Mouse (Mus musculus): ENCODE measurements around the gene Gm20422.

Gene Gm20422

GRCm38 (mm10) chr8:69774503-69775148, at the start of gene Gm20422:
Gm20422 (minus strand) TSS chr8:69774886.
- in situ Hi-C loops (cut with MseI, MboI), result no loop called here

- in situ Hi-C loops (cut with MseI, MboI), result no loop called here
Observed at GRCm38 (mm10) chr8:69822386-69823191, 47.9 kb upstream of the Gm20422 start, which contains the start of gene Lpar2. Lpar2 (plus strand) TSS chr8:69822429.

DNA sequence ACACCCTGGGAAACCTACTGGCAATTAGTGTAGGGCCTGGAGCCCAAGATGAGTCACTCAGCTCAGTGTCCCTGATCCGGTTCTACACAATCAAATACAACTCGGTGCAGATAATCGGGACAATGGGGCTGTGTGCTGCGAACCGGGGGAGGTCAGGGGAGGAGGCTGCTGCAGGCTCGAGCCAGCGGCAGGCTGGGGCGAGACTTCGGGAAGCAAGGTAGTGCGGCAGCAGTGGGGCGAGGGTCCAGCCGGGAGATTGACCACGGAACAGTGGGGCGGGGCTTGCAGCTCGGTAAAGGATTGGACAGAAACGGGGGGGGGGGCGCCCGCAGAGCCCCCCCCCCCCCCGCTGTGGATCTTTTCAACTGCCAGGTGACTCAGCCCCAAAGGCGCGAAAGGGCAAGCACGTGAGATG, 47.3 kb upstream of the Gm20422 start:
- in situ Hi-C loops (cut with MseI, MboI), result no loop called here

- in situ Hi-C loops (cut with MseI, MboI), result no loop called here
Observed at GRCm38 (mm10) chr8:69820466-69820865, 45.8 kb upstream of the Gm20422 start.

GRCm38 (mm10) chr8:69815396-69815795, 40.7 kb upstream of the Gm20422 start:
- in situ Hi-C loops (cut with MseI, MboI), result no loop called here

DNA sequence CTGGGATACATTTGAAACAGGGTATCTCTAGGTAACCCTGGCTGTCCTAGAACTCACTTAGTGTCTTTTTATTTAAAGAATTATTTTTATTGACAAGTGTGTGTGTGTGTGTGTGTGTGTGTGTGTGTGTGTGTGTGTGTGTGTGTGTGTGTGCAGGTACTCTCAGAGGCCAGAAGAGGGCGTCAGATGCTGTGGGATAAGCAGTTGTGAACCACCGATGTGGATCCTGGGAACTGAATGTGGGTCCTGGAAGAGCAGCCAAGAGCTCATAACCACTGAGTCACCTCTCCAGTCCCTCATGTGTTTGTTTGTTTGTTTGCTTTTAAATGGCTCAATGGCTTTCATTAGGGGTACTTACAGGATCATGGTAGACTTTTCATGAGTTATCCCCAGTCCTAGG, 40.2 kb upstream of the Gm20422 start:
- in situ Hi-C loops (cut with MseI, MboI), result no loop called here

DNA sequence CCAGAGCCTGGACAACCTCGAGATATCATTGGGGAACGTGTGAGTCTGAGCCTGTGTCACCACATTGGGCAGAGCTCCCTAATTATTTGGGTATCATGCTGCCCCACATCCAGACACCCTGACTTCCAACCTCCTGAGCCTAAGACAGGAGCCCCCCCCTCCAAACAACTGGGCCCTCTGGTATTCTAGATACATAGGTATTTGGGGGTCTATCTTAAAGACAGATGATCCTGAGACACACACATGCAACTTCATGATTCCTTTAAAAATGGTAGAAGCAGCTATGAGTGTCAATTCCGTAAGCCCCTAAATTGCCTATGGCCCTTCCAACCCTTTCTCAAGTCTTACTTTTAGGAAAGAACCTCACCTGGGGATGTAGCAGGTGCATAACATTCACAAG, 35.1 kb upstream of the Gm20422 start:
- in situ Hi-C loops (cut with MseI, MboI), result no loop called here

DNA sequence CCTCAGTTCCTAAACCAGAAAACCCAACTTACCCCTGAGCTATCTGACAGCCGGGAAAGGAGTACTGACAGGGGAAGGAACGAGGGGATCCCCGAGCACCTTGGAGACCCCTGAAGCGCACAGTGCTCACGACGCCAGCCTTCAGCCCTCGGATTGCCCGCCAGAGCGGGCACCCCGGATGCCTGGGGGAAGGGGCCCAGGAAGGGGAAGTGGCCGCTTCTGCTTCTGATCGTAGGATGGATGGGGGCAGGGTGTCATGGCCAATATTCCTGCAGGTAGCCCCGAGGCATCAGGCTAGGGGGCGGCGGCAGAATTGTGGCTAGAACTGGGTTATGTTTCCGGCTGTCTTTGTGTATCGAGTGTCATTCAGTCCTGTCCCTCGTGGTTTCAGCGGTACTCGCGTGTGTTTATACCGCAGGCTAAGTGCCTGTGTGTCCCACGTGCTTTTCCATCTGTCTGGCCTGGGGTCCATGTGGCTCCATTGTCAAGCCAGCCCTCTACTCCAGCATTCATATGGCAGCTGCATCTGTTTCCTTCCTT, 34.2 kb upstream of the Gm20422 start:
- in situ Hi-C loops (cut with MseI, MboI), result no loop called here

DNA sequence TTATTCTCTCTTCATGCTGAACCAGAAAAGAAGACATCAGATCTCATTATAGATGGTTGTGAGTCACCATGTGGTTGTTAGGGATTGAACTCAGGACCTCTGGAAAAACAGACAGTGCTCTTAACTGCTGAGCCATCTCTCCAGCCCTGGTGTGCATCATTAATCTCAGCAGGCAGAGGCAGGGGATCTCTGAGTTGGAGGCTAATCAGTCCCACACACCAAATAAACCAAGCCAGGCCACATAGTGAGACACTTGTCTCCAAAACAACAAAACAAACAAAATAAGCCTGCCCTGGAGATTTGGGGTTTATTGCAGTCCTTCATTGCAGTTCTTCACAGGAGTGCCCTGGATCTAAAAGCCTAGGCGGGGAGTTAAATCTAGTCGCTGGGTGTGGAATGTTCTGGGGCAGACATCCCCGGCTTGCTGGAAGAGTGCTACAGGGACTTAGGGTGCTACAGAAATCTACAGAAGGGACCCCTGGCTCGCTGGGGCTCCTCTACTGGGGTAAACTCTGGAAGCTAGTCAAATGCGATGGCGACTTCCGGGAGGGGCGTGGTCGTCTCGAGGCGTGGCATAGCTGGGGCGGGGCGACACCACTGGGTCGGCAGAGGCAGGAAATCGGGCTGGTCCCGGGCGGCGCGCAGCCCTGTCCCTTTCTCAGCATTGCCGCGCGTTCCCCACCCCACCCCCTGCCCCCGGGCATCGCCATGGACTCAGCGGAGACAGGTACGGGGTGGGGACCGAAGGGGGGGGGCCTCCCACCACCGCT, 33.6 kb upstream of the Gm20422 start, which contains the start of gene Gmip:
Gene Gmip, plus strand, starts transcription at position 586 of the 770 bp plus-strand sequence.
- in situ Hi-C loops (cut with MseI, MboI), result no loop called here

- in situ Hi-C loops (cut with MseI, MboI), result no loop called here
Observed at GRCm38 (mm10) chr8:69807236-69807635, 32.5 kb upstream of the Gm20422 start.

DNA sequence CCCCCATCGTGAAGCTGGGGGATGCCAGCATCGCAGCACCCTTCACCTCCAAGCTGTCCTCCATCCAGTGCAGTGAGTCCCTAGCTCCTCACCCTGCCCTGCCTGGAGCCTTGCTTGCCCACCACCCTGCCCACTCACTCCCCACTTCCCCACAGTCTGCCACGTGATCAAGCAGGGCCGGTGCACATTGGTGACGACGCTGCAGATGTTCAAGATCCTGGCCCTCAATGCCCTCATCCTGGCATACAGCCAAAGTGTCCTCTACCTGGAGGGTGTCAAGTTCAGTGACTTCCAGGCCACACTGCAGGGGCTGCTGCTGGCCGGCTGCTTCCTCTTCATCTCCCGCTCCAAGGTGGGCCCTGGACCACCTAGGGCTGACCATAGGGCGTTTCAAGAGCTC, 30.8 kb upstream of the Gm20422 start:
- in situ Hi-C loops (cut with MseI, MboI), result no loop called here

DNA sequence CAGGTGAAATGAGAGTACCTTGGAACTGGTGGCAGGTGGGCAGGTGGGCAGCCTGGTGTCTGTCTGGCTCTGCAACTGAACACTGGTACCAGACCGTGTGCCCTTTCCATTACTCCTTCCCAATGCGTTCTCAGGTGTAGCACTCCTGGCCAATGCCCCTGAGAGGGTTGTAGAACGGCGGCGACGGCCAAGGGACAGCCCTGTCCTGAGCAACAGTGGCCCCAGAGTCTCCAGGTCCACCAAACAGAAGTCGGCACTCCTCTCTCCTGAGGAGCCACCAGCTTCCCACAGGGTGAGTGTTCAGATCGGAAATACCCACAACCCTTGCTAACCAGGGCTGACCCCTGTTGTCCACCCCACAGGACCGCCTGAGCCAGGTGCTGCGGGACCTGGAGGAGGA, 30.4 kb upstream of the Gm20422 start:
- in situ Hi-C loops (cut with MseI, MboI), result no loop called here

DNA sequence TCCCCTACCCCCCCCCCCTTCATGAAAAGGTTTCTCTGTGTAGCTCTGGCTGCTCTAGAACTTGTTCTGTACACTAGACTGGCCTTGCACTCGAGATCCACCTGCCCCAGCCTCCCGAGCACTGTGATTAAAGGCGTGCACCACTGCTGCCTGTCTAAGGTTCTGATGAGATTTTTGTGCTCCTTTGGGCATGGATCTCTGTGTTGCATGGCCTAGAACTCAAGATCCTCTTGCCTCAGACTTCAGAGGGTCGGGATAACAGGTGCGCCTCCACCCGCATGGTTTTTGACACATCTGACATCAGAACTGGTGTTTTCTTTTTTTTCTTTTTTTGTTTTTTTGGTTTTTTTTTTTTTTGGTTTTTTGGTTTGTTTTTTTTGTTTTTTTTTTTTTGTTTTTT, 29.9 kb upstream of the Gm20422 start:
- in situ Hi-C loops (cut with MseI, MboI), result no loop called here

DNA sequence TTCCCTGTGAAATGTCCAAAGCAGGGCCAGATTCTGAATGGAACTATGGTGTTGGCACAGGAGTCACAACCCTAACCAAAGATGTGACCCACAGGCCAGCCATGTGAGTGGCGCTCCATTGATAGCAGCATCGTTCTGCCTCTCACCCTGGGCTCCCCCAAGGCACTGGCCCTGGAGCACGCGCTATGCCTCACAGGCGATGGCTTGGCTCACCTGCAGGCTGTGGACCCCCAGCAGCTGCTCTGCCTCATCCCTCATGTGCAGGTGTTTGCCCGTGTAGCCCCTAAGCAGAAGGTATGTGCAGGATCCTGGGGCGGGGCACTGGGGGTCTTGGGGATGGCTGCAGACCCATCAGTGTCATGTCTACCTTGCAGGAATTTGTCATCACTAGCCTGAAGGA, 28.7 kb upstream of the Gm20422 start:
- in situ Hi-C loops (cut with MseI, MboI), result no loop called here

GRCm38 (mm10) chr8:69802216-69802615, 27.5 kb upstream of the Gm20422 start:
- in situ Hi-C loops (cut with MseI, MboI), result no loop called here

- in situ Hi-C loops (cut with MseI, MboI), result no loop called here
Observed at GRCm38 (mm10) chr8:69801796-69802195, 27.1 kb upstream of the Gm20422 start.

DNA sequence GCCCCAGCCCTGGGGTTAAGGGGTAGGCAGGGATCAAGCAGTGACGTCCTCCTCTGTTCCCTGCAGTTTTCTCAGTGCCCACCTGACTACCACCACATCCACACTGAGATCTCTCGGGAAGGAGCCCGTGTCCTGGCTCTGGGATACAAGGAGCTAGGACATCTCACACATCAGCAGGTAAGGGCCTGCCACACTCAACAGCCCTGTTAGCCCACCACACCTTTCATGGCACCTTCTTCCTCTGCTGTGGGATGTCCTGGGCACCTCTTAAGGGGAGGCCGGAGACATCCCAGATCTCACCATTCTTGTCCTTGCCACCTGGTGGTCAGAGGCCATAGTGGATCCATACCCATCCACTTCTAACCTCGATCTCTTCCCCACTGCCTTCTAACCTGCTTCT, 25.3 kb upstream of the Gm20422 start:
- in situ Hi-C loops (cut with MseI, MboI), result no loop called here

DNA sequence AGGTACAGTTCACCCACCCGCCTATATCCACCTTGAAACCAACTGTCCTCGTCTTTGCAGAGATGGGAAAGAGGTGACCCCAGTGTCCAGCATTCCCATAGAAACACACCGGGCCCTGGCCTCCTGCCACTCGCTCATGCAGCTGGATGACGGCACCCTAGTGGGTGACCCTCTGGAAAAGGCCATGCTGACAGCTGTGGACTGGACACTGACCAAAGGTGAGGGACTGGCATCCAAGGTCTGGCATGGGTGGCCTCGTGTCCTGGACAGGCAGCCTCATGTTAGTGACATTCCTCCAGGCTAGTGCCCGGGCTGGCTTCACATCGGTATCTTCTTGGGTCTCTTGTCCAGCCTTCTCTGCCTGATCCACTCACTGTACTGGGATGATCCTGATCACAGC, 24.6 kb upstream of the Gm20422 start:
- in situ Hi-C loops (cut with MseI, MboI), result no loop called here

DNA sequence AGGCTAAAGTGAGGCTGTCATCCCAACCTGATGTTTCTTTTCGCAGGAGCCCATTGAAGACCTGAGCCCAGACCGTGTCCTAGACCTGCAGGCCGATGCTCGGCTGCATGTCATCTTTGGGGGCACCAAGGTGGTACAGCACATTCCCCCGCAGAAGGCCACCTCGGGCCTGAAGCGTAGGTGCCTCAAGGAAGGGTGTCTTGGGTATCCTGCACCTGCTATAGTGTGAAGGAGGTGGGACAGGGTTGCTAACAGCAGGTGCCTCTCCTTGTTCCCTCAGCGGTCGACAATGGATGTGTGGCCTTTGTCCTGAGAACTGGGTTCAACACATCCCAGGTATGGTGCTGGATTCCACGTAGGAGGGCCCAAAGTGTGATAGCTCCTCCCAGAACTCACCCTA, 23.0 kb upstream of the Gm20422 start:
- in situ Hi-C loops (cut with MseI, MboI), result no loop called here

GRCm38 (mm10) chr8:69796721-69797345, 22.1 kb upstream of the Gm20422 start:
- in situ Hi-C loops (cut with MseI, MboI), result no loop called here

- in situ Hi-C loops (cut with MseI, MboI), result no loop called here
Observed at GRCm38 (mm10) chr8:69794901-69795300, 20.2 kb upstream of the Gm20422 start.

- in situ Hi-C loops (cut with MseI, MboI), result no loop called here
Observed at GRCm38 (mm10) chr8:69794096-69794495, 19.4 kb upstream of the Gm20422 start.

Data from mouse trophoblast stem cell (cell line).